Mouse (Mus musculus): ENCODE results near the gene Vmn1r14. TPM values are rescaled to one million over a fixed set of nuclear protein-coding genes. Genes with fewer than 3 reads are reported as not detected.
"Not testable (repeated sequence)": the region's sequence is repeated elsewhere in the genome, so short reads cannot be mapped to it uniquely, and the experiment has no call there.

Vmn1r14 gene
- total RNA-seq (2014; fragmentation: Nextera tagmentation) (not detected in 2 replicates), total RNA-seq (2017) (not detected in 2 replicates)

GRCm38 (mm10) chr6:57231386-57231785 lies at the start of gene Vmn1r14:
Gene Vmn1r14, plus strand, starts transcription at chr6:57231686.
- ATAC-seq (replicated peaks; ENCODE audit: low FRiP score, low TSS enrichment, poor library complexity, severe bottlenecking), result no peak

DNA sequence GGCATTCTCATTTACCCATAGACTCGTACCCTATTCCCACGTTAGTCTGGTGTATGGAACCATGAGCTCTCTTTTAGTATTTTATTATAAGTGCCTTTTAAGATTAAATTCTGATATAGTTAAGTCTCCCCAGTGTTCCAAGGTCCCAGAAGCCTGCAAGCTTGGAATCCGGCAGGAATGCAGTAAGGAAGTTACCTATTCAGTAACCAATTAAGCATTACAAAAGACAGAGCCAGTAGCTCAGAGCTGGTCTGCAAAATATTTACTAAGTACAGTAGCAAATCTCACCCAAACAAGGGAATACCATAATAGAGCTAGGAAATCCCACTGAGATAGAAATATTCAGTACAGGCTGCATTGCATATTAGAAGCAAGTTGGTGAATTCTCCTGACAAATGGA lies 41.5 kb upstream of the Vmn1r14 start:
- ATAC-seq (replicated peaks; ENCODE audit: low FRiP score, low TSS enrichment, poor library complexity, severe bottlenecking), result not testable (repeated sequence)

GRCm38 (mm10) chr6:57202990-57203389 lies 28.5 kb upstream of the Vmn1r14 start, which contains the start of gene Vmn1r13:
Gene Vmn1r13, plus strand, starts transcription at chr6:57203290.
- ATAC-seq (replicated peaks; ENCODE audit: low FRiP score, low TSS enrichment, poor library complexity, severe bottlenecking), result not testable (repeated sequence)

- ATAC-seq (replicated peaks; ENCODE audit: low FRiP score, low TSS enrichment, poor library complexity, severe bottlenecking), result no peak
Observed at GRCm38 (mm10) chr6:57257652-57258051, 26.2 kb downstream of the Vmn1r14 start, which contains the start of gene Vmn1r15. Gene Vmn1r15, plus strand, starts transcription at chr6:57257952.

DNA sequence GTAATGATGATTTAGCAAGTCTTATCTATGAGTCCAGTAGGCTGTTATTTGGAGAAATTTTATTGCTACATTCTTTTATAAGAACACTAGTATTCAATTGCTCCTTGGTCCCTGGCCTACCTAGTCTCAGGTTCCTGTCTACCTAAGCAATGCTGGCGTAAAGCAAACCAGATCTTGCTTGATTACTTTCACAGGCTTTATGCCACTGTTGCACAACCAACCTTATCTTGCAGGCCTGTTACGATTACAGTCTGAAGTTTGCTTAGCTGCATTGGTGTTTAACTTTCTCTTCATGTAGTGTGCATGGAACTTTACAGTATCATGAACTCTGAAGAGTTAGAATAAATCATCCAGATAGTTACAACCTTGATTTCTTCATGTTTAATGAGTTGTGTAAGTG lies 29.5 kb downstream of the Vmn1r14 start:
- no peak for ATAC-seq (replicated peaks; ENCODE audit: low FRiP score, low TSS enrichment, poor library complexity, severe bottlenecking)

- ATAC-seq (replicated peaks; ENCODE audit: low FRiP score, low TSS enrichment, poor library complexity, severe bottlenecking), result no peak
Observed at GRCm38 (mm10) chr6:57271881-57272280, 40.4 kb downstream of the Vmn1r14 start.

DNA sequence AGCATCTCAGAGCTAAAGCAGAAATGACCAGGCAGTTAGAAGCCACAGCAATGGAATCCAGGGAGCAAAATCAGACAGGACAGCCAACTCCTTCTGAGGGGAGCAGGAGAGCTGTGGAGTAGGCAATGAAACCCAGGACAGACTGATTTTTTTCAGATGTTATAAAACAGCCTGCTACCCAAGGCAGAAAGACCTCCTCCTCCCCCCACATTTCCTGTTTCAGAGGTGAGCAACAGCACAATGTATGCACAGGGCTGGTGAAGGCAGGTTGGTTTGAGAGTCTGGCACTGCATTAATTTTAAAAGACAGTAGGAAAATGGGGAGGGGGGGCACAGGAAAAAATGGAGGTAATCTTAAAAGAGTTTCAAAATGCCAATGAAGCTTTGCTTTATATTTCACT lies 41.0 kb downstream of the Vmn1r14 start:
- ATAC-seq (replicated peaks; ENCODE audit: low FRiP score, low TSS enrichment, poor library complexity, severe bottlenecking), result no peak

GRCm38 (mm10) chr6:57278952-57279351 lies 47.5 kb downstream of the Vmn1r14 start:
- no peak for ATAC-seq (replicated peaks; ENCODE audit: low FRiP score, low TSS enrichment, poor library complexity, severe bottlenecking)

Other genes with a start within 250 kb of the Vmn1r14 start
- not detected in 2 replicates for gene Vmn1r6, start 234.4 kb upstream of the Vmn1r14 start, total RNA-seq (2014; fragmentation: Nextera tagmentation)
- gene Vmn1r6, start 234.4 kb upstream of the Vmn1r14 start, total RNA-seq (2017), result not detected in 2 replicates
- gene Vmn1r7, start 206.4 kb upstream of the Vmn1r14 start, total RNA-seq (2014; fragmentation: Nextera tagmentation), result not detected in 2 replicates
- gene Vmn1r7, start 206.4 kb upstream of the Vmn1r14 start, total RNA-seq (2017), result not detected in 2 replicates
- not detected in 2 replicates for gene Vmn1r8, start 199.4 kb upstream of the Vmn1r14 start, total RNA-seq (2014; fragmentation: Nextera tagmentation)
- gene Vmn1r8, start 199.4 kb upstream of the Vmn1r14 start, total RNA-seq (2017), result not detected in 2 replicates
- not detected in 2 replicates for gene Vmn1r9, start 164.9 kb upstream of the Vmn1r14 start, total RNA-seq (2014; fragmentation: Nextera tagmentation)
- gene Vmn1r9, start 164.9 kb upstream of the Vmn1r14 start, total RNA-seq (2017), result not detected in 2 replicates
- gene Vmn1r10, start 122.2 kb upstream of the Vmn1r14 start, total RNA-seq (2014; fragmentation: Nextera tagmentation), result not detected in 2 replicates
- gene Vmn1r10, start 122.2 kb upstream of the Vmn1r14 start, total RNA-seq (2017), result not detected in 2 replicates
- gene Vmn1r11, start 98.2 kb upstream of the Vmn1r14 start, total RNA-seq (2014; fragmentation: Nextera tagmentation), result not detected in 2 replicates
- gene Vmn1r11, start 98.2 kb upstream of the Vmn1r14 start, total RNA-seq (2017), result not detected in 2 replicates
- not detected in 2 replicates for gene Vmn1r12, start 74.8 kb upstream of the Vmn1r14 start, total RNA-seq (2014; fragmentation: Nextera tagmentation)
- gene Vmn1r12, start 74.8 kb upstream of the Vmn1r14 start, total RNA-seq (2017), result not detected in 2 replicates
- not detected in 2 replicates for gene Vmn1r13, start 28.4 kb upstream of the Vmn1r14 start, total RNA-seq (2014; fragmentation: Nextera tagmentation)
- not detected in 2 replicates for gene Vmn1r13, start 28.4 kb upstream of the Vmn1r14 start, total RNA-seq (2017)
- not detected in 2 replicates for gene Vmn1r15, start 26.3 kb downstream of the Vmn1r14 start, total RNA-seq (2014; fragmentation: Nextera tagmentation)
- not detected in 2 replicates for gene Vmn1r15, start 26.3 kb downstream of the Vmn1r14 start, total RNA-seq (2017)
- not detected in 2 replicates for gene Vmn1r16, start 97.8 kb downstream of the Vmn1r14 start, total RNA-seq (2014; fragmentation: Nextera tagmentation)
- gene Vmn1r16, start 97.8 kb downstream of the Vmn1r14 start, total RNA-seq (2017), result not detected in 2 replicates
- not detected in 2 replicates for gene Vmn1r17, start 132.0 kb downstream of the Vmn1r14 start, total RNA-seq (2014; fragmentation: Nextera tagmentation)
- not detected in 2 replicates for gene Vmn1r17, start 132.0 kb downstream of the Vmn1r14 start, total RNA-seq (2017)
- not detected in 2 replicates for gene Vmn1r18, start 164.1 kb downstream of the Vmn1r14 start, total RNA-seq (2014; fragmentation: Nextera tagmentation)
- gene Vmn1r18, start 164.1 kb downstream of the Vmn1r14 start, total RNA-seq (2017), result not detected in 2 replicates
- not detected in 2 replicates for gene Vmn1r19, start 172.1 kb downstream of the Vmn1r14 start, total RNA-seq (2014; fragmentation: Nextera tagmentation)
- not detected in 2 replicates for gene Vmn1r19, start 172.1 kb downstream of the Vmn1r14 start, total RNA-seq (2017)
- gene Vmn1r20, start 197.2 kb downstream of the Vmn1r14 start, total RNA-seq (2014; fragmentation: Nextera tagmentation), result not detected in 2 replicates
- gene Vmn1r20, start 197.2 kb downstream of the Vmn1r14 start, total RNA-seq (2017), result not detected in 2 replicates